Mouse (Mus musculus): ENCODE measurements around the gene Blcap. TPM values are rescaled to one million over a fixed set of nuclear protein-coding genes. Genes with fewer than 3 reads are reported as not detected.

Blcap gene
- polyA plus RNA-seq, 1 experiment from 2014 or later: 44.3 TPM

GRCm38 (mm10) chr2:157558520-157558919, 12.6 kb downstream of the Blcap start:
- WGBS: 73% methylated on average over 6 of the region's 6 CpGs
- H3K9ac ChIP-seq: no peak overlapping the region
- no peaks in the 10 kb centered on the region for H3K9me3 ChIP-seq
- peaks cover 14% of the 10 kb centered on the region for H3K4me1 ChIP-seq
- H3K36me3 ChIP-seq: peaks cover 39% of the 10 kb centered on the region
- H3K4me2 ChIP-seq: no peak overlapping the region
- no peak overlapping the region for H3K27ac ChIP-seq
- ATAC-seq (ENCODE audit: insufficient read depth, low FRiP score, low read depth): no peak
- no peak overlapping the region for H3K4me3 ChIP-seq (replicated peaks)
- H3K27me3 ChIP-seq (replicated peaks): no peaks in the 10 kb centered on the region

- no peak overlapping the region for H3K27ac ChIP-seq
- H3K27me3 ChIP-seq (replicated peaks): no peaks in the 10 kb centered on the region
- no peaks in the 10 kb centered on the region for H3K9me3 ChIP-seq
- H3K9ac ChIP-seq: no peak overlapping the region
- 76% methylated on average over 9 of the region's 9 CpGs for WGBS
- no peak overlapping the region for H3K4me2 ChIP-seq
- no peak overlapping the region for H3K4me3 ChIP-seq (replicated peaks)
- peaks cover 39% of the 10 kb centered on the region for H3K36me3 ChIP-seq
- ATAC-seq (ENCODE audit: insufficient read depth, low FRiP score, low read depth): no peak
- peaks cover 14% of the 10 kb centered on the region for H3K4me1 ChIP-seq
Measured at GRCm38 (mm10) chr2:157558051-157558450, 13.0 kb downstream of the Blcap start.

DNA sequence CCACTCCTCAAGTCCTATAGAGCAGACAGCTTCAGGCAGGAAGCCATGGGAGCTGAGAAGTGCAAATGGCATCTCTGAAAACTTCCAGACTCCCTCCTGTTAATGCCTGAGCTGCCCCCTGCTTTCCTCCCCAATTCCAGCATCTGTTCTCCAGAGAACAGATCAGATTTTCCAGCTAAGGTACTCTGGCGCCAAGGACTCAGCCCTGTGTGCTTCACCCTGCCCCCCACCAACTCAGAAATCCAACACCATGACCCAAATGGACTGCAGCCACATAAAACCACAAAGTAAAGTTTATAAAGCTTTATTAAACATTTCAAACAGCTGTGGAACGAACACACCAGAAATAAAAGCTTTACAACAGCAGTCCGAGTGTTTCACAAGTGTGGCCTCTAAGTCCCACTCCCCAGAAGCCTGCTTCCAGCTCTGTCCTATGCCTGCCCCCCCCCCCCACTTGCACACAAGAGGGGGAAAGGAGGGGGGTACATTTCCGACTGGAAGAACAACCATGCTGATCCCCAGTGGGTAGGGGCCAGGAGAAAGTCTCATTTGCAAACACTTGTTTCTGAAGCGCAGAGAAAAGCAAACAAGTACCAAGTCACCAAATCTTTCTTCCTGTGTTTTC, 14.9 kb downstream of the Blcap start:
- Histone ChIP-seq H3K27ac (peak overlapping the region; percentile 63), H3K4me2 (no peak overlapping the region), H3K4me3 (replicated peaks) (no peak overlapping the region), H3K36me3 (peaks cover 30% of the 10 kb centered on the region), H3K9me3 (no peaks in the 10 kb centered on the region), H3K9ac (no peak overlapping the region), H3K27me3 (replicated peaks) (no peaks in the 10 kb centered on the region), H3K4me1 (peaks cover 9% of the 10 kb centered on the region)
- ATAC-seq (ENCODE audit: insufficient read depth, low FRiP score, low read depth): 0 out of 2 replicates have a peak, but pooled peaks have one; percentile 12
- 48% methylated on average over 5 of the region's 5 CpGs for WGBS

- H3K4me3 ChIP-seq (replicated peaks): no peak overlapping the region
- H3K36me3 ChIP-seq: peaks cover 12% of the 10 kb centered on the region
- H3K9me3 ChIP-seq: no peaks in the 10 kb centered on the region
- 66% methylated on average over 10 of the region's 10 CpGs for WGBS
- H3K4me1 ChIP-seq: peaks cover 3% of the 10 kb centered on the region; the same call in 1 of the 2 replicates
- H3K9ac ChIP-seq: no peak overlapping the region
- H3K27me3 ChIP-seq (replicated peaks): no peaks in the 10 kb centered on the region
- H3K4me2 ChIP-seq: no peak overlapping the region
- 0 out of 2 replicates have a peak, but pooled peaks have one; percentile 40 for ATAC-seq (ENCODE audit: insufficient read depth, low FRiP score, low read depth)
- no peak overlapping the region for H3K27ac ChIP-seq
Measured at GRCm38 (mm10) chr2:157552158-157552886, 18.8 kb downstream of the Blcap start.

- H3K27ac ChIP-seq: no peak overlapping the region
- H3K4me2 ChIP-seq: no peak overlapping the region
- H3K27me3 ChIP-seq (replicated peaks): no peaks in the 10 kb centered on the region
- peaks cover 5% of the 10 kb centered on the region; the same call in 1 of the 2 replicates for H3K36me3 ChIP-seq
- no peaks in the 10 kb centered on the region for H3K4me1 ChIP-seq
- 71% methylated on average over 4 of the region's 4 CpGs for WGBS
- no peak overlapping the region for H3K4me3 ChIP-seq (replicated peaks)
- H3K9ac ChIP-seq: no peak overlapping the region
- no peak for ATAC-seq (ENCODE audit: insufficient read depth, low FRiP score, low read depth)
- no peaks in the 10 kb centered on the region for H3K9me3 ChIP-seq
Measured at GRCm38 (mm10) chr2:157550292-157550691, 20.8 kb downstream of the Blcap start.

GRCm38 (mm10) chr2:157546686-157547085, 24.4 kb downstream of the Blcap start:
- Histone ChIP-seq H3K4me2 (no peak overlapping the region), H3K27ac (no peak overlapping the region), H3K9me3 (no peaks in the 10 kb centered on the region), H3K36me3 (peaks cover 5% of the 10 kb centered on the region; the same call in 1 of the 2 replicates), H3K27me3 (replicated peaks) (no peaks in the 10 kb centered on the region), H3K4me1 (no peaks in the 10 kb centered on the region), H3K9ac (no peak overlapping the region), H3K4me3 (replicated peaks) (no peak overlapping the region)
- ATAC-seq (ENCODE audit: insufficient read depth, low FRiP score, low read depth): no peak

- H3K27me3 ChIP-seq (replicated peaks): no peaks in the 10 kb centered on the region
- no peak overlapping the region for H3K4me2 ChIP-seq
- no peaks in the 10 kb centered on the region for H3K9me3 ChIP-seq
- H3K9ac ChIP-seq: no peak overlapping the region
- ATAC-seq (ENCODE audit: insufficient read depth, low FRiP score, low read depth): no peak
- H3K4me1 ChIP-seq: peaks cover 10% of the 10 kb centered on the region; the same call in 1 of the 2 replicates
- H3K27ac ChIP-seq: no peak overlapping the region
- no peak overlapping the region for H3K4me3 ChIP-seq (replicated peaks)
- H3K36me3 ChIP-seq: peaks cover 5% of the 10 kb centered on the region; the same call in 1 of the 2 replicates
- WGBS: 76% methylated on average over 9 of the region's 9 CpGs
Measured at GRCm38 (mm10) chr2:157544333-157544888, 26.7 kb downstream of the Blcap start.

DNA sequence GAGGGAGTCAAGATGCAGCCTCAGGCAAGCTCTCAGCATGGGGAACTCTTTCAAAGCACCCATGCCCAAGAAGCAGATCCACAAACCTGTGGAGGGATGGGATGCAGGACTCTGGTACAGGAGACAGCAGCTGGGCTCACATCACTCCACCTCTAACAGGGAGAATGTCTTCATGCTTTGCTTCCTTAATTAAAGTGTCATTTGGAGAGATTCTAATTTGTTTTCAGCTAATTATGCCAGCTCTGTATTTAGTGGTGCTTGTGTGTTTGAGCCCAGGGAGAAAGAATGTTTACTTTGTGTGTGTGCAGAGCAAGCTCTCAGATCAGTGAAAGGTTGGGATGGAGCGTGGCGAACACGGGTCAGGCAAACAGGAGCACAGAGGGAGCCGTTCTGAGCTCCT, 28.7 kb downstream of the Blcap start:
- H3K4me2 ChIP-seq: no peak overlapping the region
- H3K4me1 ChIP-seq: peaks cover 10% of the 10 kb centered on the region; the same call in 1 of the 2 replicates
- 64% methylated on average over 4 of the region's 4 CpGs for WGBS
- H3K27me3 ChIP-seq (replicated peaks): no peaks in the 10 kb centered on the region
- no peak overlapping the region for H3K9ac ChIP-seq
- H3K27ac ChIP-seq: no peak overlapping the region
- no peaks in the 10 kb centered on the region for H3K36me3 ChIP-seq
- H3K9me3 ChIP-seq: no peaks in the 10 kb centered on the region
- no peak for ATAC-seq (ENCODE audit: insufficient read depth, low FRiP score, low read depth)
- H3K4me3 ChIP-seq (replicated peaks): no peak overlapping the region

- WGBS: 71% methylated on average over 8 of the region's 8 CpGs
- H3K36me3 ChIP-seq: no peaks in the 10 kb centered on the region
- ATAC-seq (ENCODE audit: insufficient read depth, low FRiP score, low read depth): no peak
Measured at GRCm38 (mm10) chr2:157541631-157542030, 29.4 kb downstream of the Blcap start.

GRCm38 (mm10) chr2:157540953-157541569, 30.0 kb downstream of the Blcap start:
- Histone ChIP-seq H3K9me3 (no peaks in the 10 kb centered on the region), H3K4me3 (replicated peaks) (no peak overlapping the region), H3K4me1 (peaks cover 10% of the 10 kb centered on the region; the same call in 1 of the 2 replicates), H3K27ac (no peak overlapping the region), H3K36me3 (no peaks in the 10 kb centered on the region), H3K9ac (no peak overlapping the region), H3K4me2 (peak overlapping the region; percentile 1; the same call in 1 of the 2 replicates), H3K27me3 (replicated peaks) (no peaks in the 10 kb centered on the region)
- WGBS: 60% methylated on average over 9 of the region's 9 CpGs
- ATAC-seq (ENCODE audit: insufficient read depth, low FRiP score, low read depth): no peak

More at GRCm38 (mm10) chr2:157541631-157542030, 29.4 kb downstream of the Blcap start:
- Histone ChIP-seq H3K9me3 (no peaks in the 10 kb centered on the region), H3K4me1 (peaks cover 10% of the 10 kb centered on the region; the same call in 1 of the 2 replicates), H3K27ac (no peak overlapping the region), H3K4me2 (no peak overlapping the region), H3K27me3 (replicated peaks) (no peaks in the 10 kb centered on the region), H3K9ac (no peak overlapping the region), H3K4me3 (replicated peaks) (no peak overlapping the region)

DNA sequence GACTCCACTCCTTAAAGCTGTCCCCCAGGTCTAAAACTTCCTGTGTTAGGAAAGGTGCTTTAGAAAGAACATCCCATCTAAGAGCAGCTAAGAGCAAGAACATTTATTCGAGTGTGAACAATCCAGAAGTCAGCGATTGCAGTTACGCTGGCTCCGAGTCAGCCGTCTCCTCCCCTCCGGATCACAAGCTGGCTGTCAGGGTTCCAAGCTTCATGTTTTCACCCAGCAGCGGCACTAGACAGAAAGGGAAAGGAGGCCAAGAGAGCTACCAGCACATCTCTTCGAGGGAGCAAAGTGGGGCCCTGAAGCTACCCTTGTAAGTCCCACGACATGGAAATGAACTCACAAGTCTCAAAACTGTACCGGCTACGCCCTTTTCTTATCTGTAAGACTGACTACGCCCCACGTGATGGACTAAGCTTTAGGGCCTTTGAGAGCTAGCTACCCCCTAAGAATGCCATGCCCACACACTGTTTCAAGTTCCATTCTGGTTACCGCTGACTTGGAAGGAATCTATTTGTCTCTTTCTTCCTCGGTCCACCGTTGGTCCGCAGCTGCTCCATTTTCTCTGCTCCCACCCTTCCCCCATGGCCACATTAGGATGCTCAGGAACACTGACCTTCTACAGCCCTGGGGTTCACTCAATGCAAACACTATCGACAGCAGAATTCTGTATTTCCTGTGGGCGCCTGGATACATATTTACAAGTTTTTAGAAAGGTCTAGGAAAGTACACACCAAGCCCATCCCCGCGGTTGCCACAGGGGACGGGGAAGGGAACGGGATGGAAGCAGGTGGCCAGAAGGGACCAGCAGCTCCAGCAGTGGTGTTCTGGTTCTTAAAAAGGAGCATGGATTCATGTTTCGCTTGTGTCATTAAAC, 30.8 kb downstream of the Blcap start:
- Histone ChIP-seq H3K4me2 (peak overlapping the region; percentile 1; the same call in 1 of the 2 replicates), H3K36me3 (no peaks in the 10 kb centered on the region), H3K27ac (no peak overlapping the region), H3K27me3 (replicated peaks) (no peaks in the 10 kb centered on the region), H3K4me1 (peaks cover 10% of the 10 kb centered on the region; the same call in 1 of the 2 replicates), H3K9me3 (no peaks in the 10 kb centered on the region), H3K4me3 (replicated peaks) (no peak overlapping the region), H3K9ac (no peak overlapping the region)
- 54% methylated on average over 24 of the region's 24 CpGs for WGBS
- no peak; the same call in 1 of the 2 replicates for ATAC-seq (ENCODE audit: insufficient read depth, low FRiP score, low read depth)

All from stomach, embryonic 15.5 days (tissue).